Mouse (Mus musculus) CH12.LX (cell line): Measurements from ENCODE around the gene Rft1. TPM values are rescaled to one million over a fixed set of nuclear protein-coding genes. Genes with fewer than 3 reads are reported as not detected.

Experiments used
- DNase-seq: peaks from one replicate; pipeline ENCODE4 v3.0.0-alpha.2; 2013; ENCODE audit errors: extremely low read depth
- H3K27ac ChIP-seq: 2 replicates; pipeline ENCODE4 v1.5.1; 2012; ENCODE audit warnings: low read depth, mild to moderate bottlenecking, control low read depth, moderate library complexity; ENCODE audit not compliant: insufficient read depth
- H3K27me3 ChIP-seq: replicated peaks from 2 replicates; pipeline ENCODE3; 2012; ENCODE audit warnings: inconsistent platforms
- H3K36me3 ChIP-seq, 2 experiments: replicated peaks in 1 of 2; 2 replicates each; pipeline versions ENCODE3 to v1.6.1; 2012; ENCODE audit warnings: inconsistent platforms in 1 of 2, low read length in 1 of 2, mild to moderate bottlenecking in 1 of 2, mixed read lengths in 1 of 2, moderate library complexity in 1 of 2; ENCODE audit not compliant: control insufficient read depth in 1 of 2, insufficient read depth in 1 of 2
- H3K4me1 ChIP-seq, 2 experiments: 2 replicates each; pipeline ENCODE4 v1.6.1; 2012; ENCODE audit warnings: inconsistent platforms in 1 of 2, moderate library complexity in 1 of 2; ENCODE audit not compliant: insufficient read depth in 2 of 2, control insufficient read depth in 1 of 2
- H3K4me2 ChIP-seq: 2 replicates; pipeline ENCODE4 v1.6.1; 2012; ENCODE audit warnings: low read depth, mild to moderate bottlenecking, control low read depth; ENCODE audit not compliant: poor library complexity, insufficient read depth, severe bottlenecking
- H3K4me3 ChIP-seq, 3 experiments: fragments of 150-350 bp in 1 of 3; sonication (generic) in 1 of 3; replicated peaks in 1 of 3; 2 replicates each; pipeline versions ENCODE3 to v1.5.1; 2011 to 2012; ENCODE audit warnings: low read depth in 2 of 3, low read length in 2 of 3, mild to moderate bottlenecking in 2 of 3, moderate library complexity in 2 of 3, control low read depth in 1 of 3, improper control_type of control experiment in 1 of 3, inconsistent platforms in 1 of 3, mixed read lengths in 1 of 3; ENCODE audit not compliant: poor library complexity in 1 of 3
- H3K79me2 ChIP-seq: replicated peaks from 2 replicates; pipeline ENCODE4 v1.6.1; 2012; ENCODE audit warnings: mild to moderate bottlenecking, moderate library complexity; ENCODE audit not compliant: control insufficient read depth, poor library complexity, insufficient read depth, severe bottlenecking; ENCODE audit errors: extremely low read depth
- H3K9ac ChIP-seq: 2 replicates; pipeline ENCODE4 v1.6.1; 2012; ENCODE audit warnings: low read depth, mild to moderate bottlenecking, control low read depth, moderate library complexity; ENCODE audit not compliant: insufficient read depth
- H3K9me3 ChIP-seq: replicated peaks from 2 replicates; pipeline ENCODE3; 2012; ENCODE audit warnings: low read length, inconsistent platforms, mixed read lengths
- BHLHE40 ChIP-seq: IDR thresholded peaks from 2 replicates; pipeline ENCODE4 v1.6.1; 2011; ENCODE audit warnings: mild to moderate bottlenecking, low read depth, low read length, improper control_type of control experiment
- CHD2 ChIP-seq: IDR thresholded peaks from 2 replicates; pipeline ENCODE4 v1.6.1; 2011; ENCODE audit warnings: low read length, improper control_type of control experiment
- ETS1 ChIP-seq: conservative IDR thresholded peaks from 2 replicates; pipeline ENCODE4 v1.6.1; 2012; ENCODE audit warnings: low read depth, mild to moderate bottlenecking, inconsistent platforms, low read length, improper control_type of control experiment, moderate library complexity
- GABPA ChIP-seq: IDR thresholded peaks from 2 replicates; pipeline ENCODE4 v1.6.1; 2012; ENCODE audit warnings: low read depth, low read length, improper control_type of control experiment, inconsistent platforms; ENCODE audit not compliant: insufficient replicate concordance
- IRF4 ChIP-seq: IDR thresholded peaks from 2 replicates; pipeline ENCODE4 v1.6.1; 2014; ENCODE audit warnings: low read depth, mild to moderate bottlenecking, inconsistent platforms, low read length, improper control_type of control experiment
- JUN ChIP-seq: IDR thresholded peaks from 2 replicates; pipeline ENCODE4 v1.6.1; 2011; ENCODE audit warnings: low read depth, mild to moderate bottlenecking, low read length, improper control_type of control experiment, moderate library complexity; ENCODE audit not compliant: insufficient read depth
- JUND ChIP-seq: conservative IDR thresholded peaks from 2 replicates; pipeline ENCODE4 v1.6.1; 2011; ENCODE audit warnings: low read depth, low read length, improper control_type of control experiment
- KAT2A ChIP-seq: IDR thresholded peaks from 2 replicates; pipeline ENCODE4 v1.6.1; 2012; ENCODE audit warnings: low read length, improper control_type of control experiment, inconsistent platforms; ENCODE audit not compliant: insufficient replicate concordance
- MAX ChIP-seq: IDR thresholded peaks from 2 replicates; pipeline ENCODE4 v1.6.1; 2011; ENCODE audit warnings: low read length, improper control_type of control experiment
- MAZ ChIP-seq: IDR thresholded peaks from 2 replicates; pipeline ENCODE4 v1.6.1; 2012; ENCODE audit warnings: low read depth, mild to moderate bottlenecking, inconsistent platforms, low read length, improper control_type of control experiment, moderate library complexity
- NELFE ChIP-seq: IDR thresholded peaks from 2 replicates; pipeline ENCODE4 v1.6.1; 2011; ENCODE audit warnings: low read depth, low read length, improper control_type of control experiment
- POLR2A ChIP-seq: IDR thresholded peaks from 2 replicates; pipeline ENCODE4 v1.6.1; 2011; ENCODE audit warnings: low read depth, mild to moderate bottlenecking, improper control_type of control experiment, low read length
- POLR2AphosphoS2 ChIP-seq: IDR thresholded peaks from 2 replicates; pipeline ENCODE4 v1.6.1; 2011; ENCODE audit warnings: low read depth, low read length, improper control_type of control experiment
- RAD21 ChIP-seq: IDR thresholded peaks from 2 replicates; pipeline ENCODE4 v1.6.1; 2011; ENCODE audit warnings: low read depth, mild to moderate bottlenecking, low read length, improper control_type of control experiment, moderate library complexity
- RCOR1 ChIP-seq: conservative IDR thresholded peaks from 2 replicates; pipeline ENCODE4 v1.6.1; 2012; ENCODE audit warnings: low read depth, mild to moderate bottlenecking, inconsistent platforms, low read length, improper control_type of control experiment
- SMC3 ChIP-seq: IDR thresholded peaks from 2 replicates; pipeline ENCODE4 v1.6.1; 2011; ENCODE audit warnings: low read depth, low read length, improper control_type of control experiment
- TBP ChIP-seq: conservative IDR thresholded peaks from 2 replicates; pipeline ENCODE4 v1.6.1; 2011; ENCODE audit warnings: low read depth, low read length, improper control_type of control experiment
- TCF12 ChIP-seq: IDR thresholded peaks from 2 replicates; pipeline ENCODE4 v1.6.1; 2014; ENCODE audit warnings: low read depth, mild to moderate bottlenecking, inconsistent platforms, low read length, improper control_type of control experiment
- UBTF ChIP-seq: IDR thresholded peaks from 2 replicates; pipeline ENCODE4 v1.6.1; 2012; ENCODE audit warnings: low read depth, mild to moderate bottlenecking, inconsistent platforms, low read length, improper control_type of control experiment, moderate library complexity
- ZC3H11A ChIP-seq: IDR thresholded peaks from 2 replicates; pipeline ENCODE4 v1.6.1; 2012; ENCODE audit warnings: low read depth, mild to moderate bottlenecking, inconsistent platforms, low read length, improper control_type of control experiment
- ZKSCAN1 ChIP-seq: IDR thresholded peaks from 2 replicates; pipeline ENCODE4 v1.6.1; 2012; ENCODE audit warnings: low read depth, inconsistent platforms, low read length, improper control_type of control experiment, borderline replicate concordance
- dilution Hi-C: fragments of 300-500 bp; cut with MboI; formaldehyde crosslinking; loops from 2 replicates; pipeline ENCODE4 v1.14.3; 2020; ENCODE audit warnings: low sequenced_read_pairs; ENCODE audit not compliant: extremely low pct_unique_long_range_greater_than_20kb, extremely low pct_ligation_motif_present
- in situ Hi-C: fragments of 300-500 bp; cut with MboI; formaldehyde crosslinking; loops from 3 replicates; pipeline ENCODE4 v1.14.3; 2019; ENCODE audit warnings: low sequenced_read_pairs, low pct_ligation_motif_present, low pct_unique_long_range_greater_than_20kb, mixed read lengths
- polyA plus RNA-seq: library from polyadenylated mRNA; unstranded; fragments of >175 nt; gene quantifications from 2 replicates; pipeline ENCODE4 v1.2.1, GENCODE M21; 2012; ENCODE audit warnings: low read depth; ENCODE audit not compliant: insufficient read length
- total RNA-seq, 2 experiments: library from RNA; depleted of rRNA; stranded (reverse); fragments of 300-350 nt in 1 of 2; fragments of >200 nt in 1 of 2; gene quantifications; 2 replicates each; pipeline ENCODE4 v1.2.3; 2012 to 2014

Gene Rft1
- total and polyA plus RNA-seq, 3 experiments, result 13.5 to 26.0 (median 17.7) TPM

GRCm38 (mm10) chr14:30666061-30666460, 11.9 kb downstream of the Rft1 start:
- Histone ChIP-seq H3K4me3 (no peak overlapping the region), H3K4me1 (peaks cover 0 to 16% of the 10 kb centered on the region in 2 experiments; a peak in 2 of 4 replicates), H3K36me3 (peaks cover 72 to 96% of the 10 kb centered on the region in 2 experiments), H3K27me3 (no peaks in the 10 kb centered on the region), H3K4me2 (no peak overlapping the region), H3K9me3 (no peaks in the 10 kb centered on the region), H3K9ac (no peak overlapping the region), H3K79me2 (no peaks in the 10 kb centered on the region), H3K27ac (no peak overlapping the region)
- dilution Hi-C loops, result no loop called here
- no peak for DNase-seq
- in situ Hi-C loops, result no loop called here
- TF ChIP-seq ZC3H11A (no peak), CHD2 (no peak), SMC3 (no peak), KAT2A (no peak), POLR2A (no peak), NELFE (no peak), JUND (no peak), MAX (no peak), GABPA (no peak), JUN (no peak), ZKSCAN1 (no peak), IRF4 (no peak)

DNA sequence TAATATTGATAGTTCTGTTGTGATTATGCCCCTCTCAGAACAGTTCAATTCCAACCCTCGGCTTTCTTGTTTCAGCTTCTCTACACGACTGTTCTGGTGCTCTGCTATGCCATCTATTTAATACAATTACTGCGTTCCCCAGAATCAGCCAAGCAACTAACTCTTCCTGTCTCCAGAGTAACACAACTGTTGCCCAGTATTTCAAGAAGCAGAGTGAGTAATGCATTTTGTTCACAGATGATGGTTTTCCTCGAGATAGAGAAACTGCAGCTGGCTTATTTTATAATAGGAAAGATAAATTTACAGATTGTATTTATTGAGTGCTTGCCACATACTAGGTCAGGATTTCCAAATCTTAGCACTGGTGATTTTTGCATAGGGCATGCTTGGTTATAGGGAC, 12.4 kb downstream of the Rft1 start:
- DNase-seq, result no peak
- no peaks in the 10 kb centered on the region for H3K27me3 ChIP-seq
- in situ Hi-C loops, result no loop called here
- TF ChIP-seq UBTF (no peak), KAT2A (no peak), RAD21 (no peak), MAZ (no peak), JUND (no peak), POLR2AphosphoS2 (no peak), POLR2A (no peak), TBP (no peak), BHLHE40 (no peak), RCOR1 (no peak), ETS1 (no peak), TCF12 (no peak), NELFE (no peak), ZKSCAN1 (no peak)
- H3K36me3 ChIP-seq, result peaks cover 71 to 95% of the 10 kb centered on the region in 2 experiments
- peaks cover 0 to 22% of the 10 kb centered on the region in 2 experiments; a peak in 2 of 4 replicates for H3K4me1 ChIP-seq
- dilution Hi-C loops, result no loop called here
- H3K27ac ChIP-seq, result no peak overlapping the region
- H3K9me3 ChIP-seq, result no peaks in the 10 kb centered on the region
- H3K4me2 ChIP-seq, result no peak overlapping the region
- no peak overlapping the region for H3K9ac ChIP-seq
- no peaks in the 10 kb centered on the region for H3K79me2 ChIP-seq
- no peak overlapping the region for H3K4me3 ChIP-seq
